Mouse (Mus musculus): ENCODE results near the gene Fbln1. TPM values are rescaled to one million over a fixed set of nuclear protein-coding genes. Genes with fewer than 3 reads are reported as not detected.

The Fbln1 gene
- 128 and 162 TPM in 2 replicates for polyA plus RNA-seq (2014; fragmentation: Nextera tagmentation; extraction: Ambion mirVana)

GRCm38 (mm10) chr15:85205792-85206702 lies at the start of gene Fbln1:
Gene Fbln1, plus strand, starts transcription at chr15:85205949.
- ATAC-seq (ENCODE audit: insufficient number of reproducible peaks, insufficient read depth, low FRiP score, low read depth) = peak; percentile 70
- Histone ChIP-seq H3K9me3 (ENCODE audit: control insufficient read depth, low read length) (no peaks in the 10 kb centered on the region), H3K4me2 (ENCODE audit: low read length) (peak within 1 kb of the TSS; percentile 87), H3K4me1 (ENCODE audit: control insufficient read depth in 2 of 2, insufficient read depth in 2 of 2, low read length in 2 of 2) (peaks cover 13 to 25% of the 10 kb centered on the region in 2 experiments), H3K36me3 (ENCODE audit: control insufficient read depth, insufficient read depth, low read length) (no peaks in the 10 kb centered on the region), H3K9ac (ENCODE audit: low read length) (peak within 1 kb of the TSS; percentile 73), H3K27ac (replicated peaks in 1 of 2; ENCODE audit: control insufficient read depth in 1 of 2, insufficient read depth in 1 of 2, low read depth in 2 of 2, low read length in 2 of 2) (peak within 1 kb of the TSS; percentile 53 to 74; a peak in 3 of 4 replicates), H3K27me3 (ENCODE audit: control insufficient read depth, insufficient read depth, low read length) (peaks cover 16% of the 10 kb centered on the region), H3K4me3 (ENCODE audit: control insufficient read depth in 1 of 2, insufficient read depth in 1 of 2, low read depth in 1 of 2, low read length in 2 of 2) (peak within 1 kb of the TSS; percentile 63 to 75)
- WGBS = under 1% methylated on average over 61 of the region's 64 CpGs

GRCm38 (mm10) chr15:85156198-85156597 lies 49.6 kb upstream of the Fbln1 start:
- Histone ChIP-seq H3K27ac (replicated peaks in 1 of 2; ENCODE audit: control insufficient read depth in 1 of 2, insufficient read depth in 1 of 2, low read depth in 2 of 2, low read length in 2 of 2) (peak overlapping the region; percentile 42 to 74; a peak in 3 of 4 replicates), H3K9me3 (ENCODE audit: control insufficient read depth, low read length) (0 out of 2 replicates have a peak, but pooled peaks cover 3% of the 10 kb centered on the region), H3K27me3 (ENCODE audit: control insufficient read depth, insufficient read depth, low read length) (peaks cover 45% of the 10 kb centered on the region), H3K36me3 (ENCODE audit: control insufficient read depth, insufficient read depth, low read length) (no peaks in the 10 kb centered on the region), H3K4me1 (ENCODE audit: control insufficient read depth in 2 of 2, insufficient read depth in 2 of 2, low read length in 2 of 2) (peaks cover 20 to 22% of the 10 kb centered on the region in 2 experiments), H3K4me3 (ENCODE audit: control insufficient read depth in 1 of 2, insufficient read depth in 1 of 2, low read depth in 1 of 2, low read length in 2 of 2) (no peak overlapping the region), H3K9ac (ENCODE audit: low read length) (no peak overlapping the region), H3K4me2 (ENCODE audit: low read length) (0 out of 2 replicates have a peak overlapping the region, but pooled peaks have one; percentile 14)
- peak; percentile 46 for ATAC-seq (ENCODE audit: insufficient number of reproducible peaks, insufficient read depth, low FRiP score, low read depth)
- WGBS = 11% methylated on average over 4 of the region's 4 CpGs

- H3K9ac ChIP-seq (ENCODE audit: low read length) = no peak overlapping the region
- no peak for ATAC-seq (ENCODE audit: insufficient number of reproducible peaks, insufficient read depth, low FRiP score, low read depth)
- H3K27ac ChIP-seq (replicated peaks in 1 of 2; ENCODE audit: control insufficient read depth in 1 of 2, insufficient read depth in 1 of 2, low read depth in 2 of 2, low read length in 2 of 2) = no peak overlapping the region
- H3K4me2 ChIP-seq (ENCODE audit: low read length) = no peak overlapping the region
- peaks cover 11 to 13% of the 10 kb centered on the region in 2 experiments for H3K4me1 ChIP-seq (ENCODE audit: control insufficient read depth in 2 of 2, insufficient read depth in 2 of 2, low read length in 2 of 2)
- H3K4me3 ChIP-seq (ENCODE audit: control insufficient read depth in 1 of 2, insufficient read depth in 1 of 2, low read depth in 1 of 2, low read length in 2 of 2) = no peak overlapping the region
- H3K9me3 ChIP-seq (ENCODE audit: control insufficient read depth, low read length) = 0 out of 2 replicates have a peak, but pooled peaks cover 3% of the 10 kb centered on the region
- H3K27me3 ChIP-seq (ENCODE audit: control insufficient read depth, insufficient read depth, low read length) = peaks cover 36% of the 10 kb centered on the region
- H3K36me3 ChIP-seq (ENCODE audit: control insufficient read depth, insufficient read depth, low read length) = no peaks in the 10 kb centered on the region
Observed at GRCm38 (mm10) chr15:85161416-85161815, 44.3 kb upstream of the Fbln1 start.

- 33% methylated on average over 21 of the region's 21 CpGs for WGBS
- Histone ChIP-seq H3K9ac (ENCODE audit: low read length) (no peak overlapping the region), H3K4me1 (ENCODE audit: control insufficient read depth in 2 of 2, insufficient read depth in 2 of 2, low read length in 2 of 2) (peaks cover 13 to 17% of the 10 kb centered on the region in 2 experiments), H3K9me3 (ENCODE audit: control insufficient read depth, low read length) (0 out of 2 replicates have a peak, but pooled peaks cover under 1% of the 10 kb centered on the region), H3K27ac (replicated peaks in 1 of 2; ENCODE audit: control insufficient read depth in 1 of 2, insufficient read depth in 1 of 2, low read depth in 2 of 2, low read length in 2 of 2) (peak overlapping the region; percentile 10 to 44; a peak in 1 of 4 replicates), H3K4me2 (ENCODE audit: low read length) (no peak overlapping the region), H3K4me3 (ENCODE audit: control insufficient read depth in 1 of 2, insufficient read depth in 1 of 2, low read depth in 1 of 2, low read length in 2 of 2) (no peak overlapping the region), H3K36me3 (ENCODE audit: control insufficient read depth, insufficient read depth, low read length) (no peaks in the 10 kb centered on the region), H3K27me3 (ENCODE audit: control insufficient read depth, insufficient read depth, low read length) (peaks cover 36% of the 10 kb centered on the region)
- no peak for ATAC-seq (ENCODE audit: insufficient number of reproducible peaks, insufficient read depth, low FRiP score, low read depth)
Observed at GRCm38 (mm10) chr15:85162693-85163663, 42.8 kb upstream of the Fbln1 start.

- Histone ChIP-seq H3K9ac (ENCODE audit: low read length) (no peak overlapping the region), H3K4me3 (ENCODE audit: control insufficient read depth in 1 of 2, insufficient read depth in 1 of 2, low read depth in 1 of 2, low read length in 2 of 2) (no peak overlapping the region), H3K27me3 (ENCODE audit: control insufficient read depth, insufficient read depth, low read length) (peaks cover 19% of the 10 kb centered on the region), H3K4me2 (ENCODE audit: low read length) (no peak overlapping the region), H3K4me1 (ENCODE audit: control insufficient read depth in 2 of 2, insufficient read depth in 2 of 2, low read length in 2 of 2) (peaks cover 13 to 14% of the 10 kb centered on the region in 2 experiments), H3K36me3 (ENCODE audit: control insufficient read depth, insufficient read depth, low read length) (no peaks in the 10 kb centered on the region), H3K9me3 (ENCODE audit: control insufficient read depth, low read length) (no peaks in the 10 kb centered on the region), H3K27ac (replicated peaks in 1 of 2; ENCODE audit: control insufficient read depth in 1 of 2, insufficient read depth in 1 of 2, low read depth in 2 of 2, low read length in 2 of 2) (no peak overlapping the region)
- no peak for ATAC-seq (ENCODE audit: insufficient number of reproducible peaks, insufficient read depth, low FRiP score, low read depth)
- 62% methylated on average over 11 of the region's 11 CpGs for WGBS
Observed at GRCm38 (mm10) chr15:85166433-85166933, 39.3 kb upstream of the Fbln1 start.

GRCm38 (mm10) chr15:85167086-85167679 lies 38.6 kb upstream of the Fbln1 start:
- H3K9me3 ChIP-seq (ENCODE audit: control insufficient read depth, low read length) = no peaks in the 10 kb centered on the region
- H3K9ac ChIP-seq (ENCODE audit: low read length) = no peak overlapping the region
- peaks cover 15% of the 10 kb centered on the region for H3K27me3 ChIP-seq (ENCODE audit: control insufficient read depth, insufficient read depth, low read length)
- peaks cover 13 to 14% of the 10 kb centered on the region in 2 experiments for H3K4me1 ChIP-seq (ENCODE audit: control insufficient read depth in 2 of 2, insufficient read depth in 2 of 2, low read length in 2 of 2)
- ATAC-seq (ENCODE audit: insufficient number of reproducible peaks, insufficient read depth, low FRiP score, low read depth) = no peak
- H3K36me3 ChIP-seq (ENCODE audit: control insufficient read depth, insufficient read depth, low read length) = no peaks in the 10 kb centered on the region
- WGBS = 60% methylated on average over 12 of the region's 12 CpGs
- no peak overlapping the region for H3K4me3 ChIP-seq (ENCODE audit: control insufficient read depth in 1 of 2, insufficient read depth in 1 of 2, low read depth in 1 of 2, low read length in 2 of 2)
- no peak overlapping the region for H3K27ac ChIP-seq (replicated peaks in 1 of 2; ENCODE audit: control insufficient read depth in 1 of 2, insufficient read depth in 1 of 2, low read depth in 2 of 2, low read length in 2 of 2)
- H3K4me2 ChIP-seq (ENCODE audit: low read length) = no peak overlapping the region
